Mouse (Mus musculus) layer of hippocampus, postnatal 14 days (tissue): Measurements from ENCODE around the gene Spryd3. TPM values are rescaled to one million over a fixed set of nuclear protein-coding genes. Genes with fewer than 3 reads are reported as not detected.
"Not testable (repeated sequence)": the region's sequence is repeated elsewhere in the genome, so short reads cannot be mapped to it uniquely, and the experiment has no call there.

Experiments used
- DNase-seq, 2 experiments: peaks; one replicate each; pipeline ENCODE4 v3.0.0; 2021 to 2022; ENCODE audit warnings: low spot score in 2 of 2, mixed read lengths in 1 of 2
- total RNA-seq, 2 experiments: library from RNA; stranded (reverse); gene quantifications; 2 replicates each; pipeline ENCODE4 v1.2.3; 2021

The Spryd3 gene
- total RNA-seq, 2 experiments from 2014 or later: 163 to 164 TPM

GRCm38 (mm10) chr15:102100161-102100981, 35.7 kb downstream of the Spryd3 start, which contains the start of gene Tns2:
Tns2 (plus strand) TSS chr15:102100413.
- peak in 1 of 2 experiments; percentile 66 for DNase-seq

DNA sequence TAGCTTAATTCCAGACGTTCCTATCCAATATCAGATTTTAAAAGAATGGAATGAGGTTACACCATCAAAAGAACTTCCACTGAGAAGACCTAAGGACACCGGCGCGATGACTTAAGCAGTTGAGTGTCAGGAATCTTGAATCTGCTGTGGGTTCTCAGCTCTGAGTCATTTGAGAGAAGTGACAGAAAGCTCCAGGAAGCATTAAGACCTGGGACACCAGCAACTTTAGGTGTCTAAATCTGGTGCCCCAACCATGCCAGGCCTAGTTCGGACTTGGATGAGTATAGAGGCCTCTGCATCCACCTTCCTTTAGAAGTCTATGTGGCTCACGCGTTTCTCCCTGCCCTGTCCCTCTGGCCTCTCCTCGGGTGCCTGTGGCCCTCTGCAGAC, 36.3 kb downstream of the Spryd3 start:
- DNase-seq: no peak

GRCm38 (mm10) chr15:102099260-102099659, 36.8 kb downstream of the Spryd3 start:
- no peak for DNase-seq

DNA sequence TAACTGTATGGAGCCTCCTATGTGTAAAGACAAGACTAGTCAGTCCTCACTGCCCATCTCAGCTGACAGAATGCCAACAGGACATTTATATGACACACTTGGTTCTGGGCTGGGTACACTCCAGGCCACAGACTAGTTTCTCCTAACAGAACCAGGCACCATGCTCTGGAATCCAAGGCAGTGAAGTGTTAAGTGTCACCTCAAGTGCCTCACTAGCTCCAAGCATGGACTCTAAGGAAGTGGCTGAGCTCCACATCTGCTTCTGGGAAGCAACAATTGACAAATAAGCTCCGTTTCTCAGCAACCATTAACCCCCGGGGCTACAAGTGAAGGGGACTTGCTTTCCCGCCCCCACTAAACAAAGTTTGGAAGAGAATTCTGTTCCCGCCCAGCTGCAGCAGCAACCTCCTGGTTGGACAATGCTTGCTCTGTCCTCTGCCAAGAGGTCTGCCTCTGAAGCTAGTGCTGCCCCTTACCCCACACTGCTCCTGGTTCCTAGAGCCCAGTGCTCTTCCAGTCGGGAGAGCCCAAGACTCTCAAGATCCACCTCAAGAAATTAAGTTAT, 38.0 kb downstream of the Spryd3 start:
- DNase-seq: no peak

- no peak for DNase-seq
Measured at GRCm38 (mm10) chr15:102097147-102097915, 38.7 kb downstream of the Spryd3 start.

DNA sequence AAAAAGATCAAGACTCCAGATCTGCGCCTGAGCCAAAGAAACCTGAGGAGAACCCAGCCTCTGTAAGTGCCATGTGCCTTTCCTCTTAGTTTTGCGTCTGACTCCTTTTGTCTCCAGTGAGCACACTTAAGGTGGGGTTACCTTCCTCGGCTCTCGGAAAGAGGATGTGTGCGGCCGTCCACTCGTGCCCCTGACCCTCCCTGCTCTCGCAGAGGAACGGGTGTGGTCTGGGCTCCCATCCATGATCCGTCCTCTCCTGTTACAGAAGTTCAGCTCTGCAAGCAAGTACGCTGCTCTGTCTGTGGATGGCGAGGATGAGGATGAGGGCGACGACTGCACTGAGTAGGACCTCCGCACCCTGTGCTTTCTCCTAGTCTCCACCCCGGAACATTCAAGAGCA, 41.0 kb downstream of the Spryd3 start:
- no peak for DNase-seq

- DNase-seq: no peak
Measured at GRCm38 (mm10) chr15:102094157-102094556, 41.9 kb downstream of the Spryd3 start.

- no peak for DNase-seq
Measured at GRCm38 (mm10) chr15:102092222-102092621, 43.8 kb downstream of the Spryd3 start.

DNA sequence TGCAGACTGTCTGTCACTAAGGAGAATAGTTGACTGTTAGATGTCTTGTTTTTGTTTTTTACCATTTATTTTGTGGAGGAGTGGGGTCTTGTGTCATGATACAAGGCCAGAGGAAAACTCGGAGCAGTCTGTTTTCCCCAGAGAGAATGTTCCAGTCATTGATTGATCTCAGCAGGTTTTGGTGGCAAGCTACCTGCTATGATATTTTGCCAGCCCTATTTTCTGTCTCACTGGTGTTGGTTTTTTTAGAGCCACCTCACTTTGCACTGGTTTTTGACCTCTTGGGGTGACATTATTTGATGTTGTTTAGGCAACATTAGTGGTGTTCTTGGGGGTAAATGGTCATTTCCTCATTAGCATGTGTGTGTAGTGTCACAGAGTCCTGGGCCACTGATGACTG, 44.3 kb downstream of the Spryd3 start:
- no peak for DNase-seq

GRCm38 (mm10) chr15:102091063-102091679, 44.9 kb downstream of the Spryd3 start:
- DNase-seq: no peak

- no peak for DNase-seq
Measured at GRCm38 (mm10) chr15:102089914-102090585, 46.0 kb downstream of the Spryd3 start.

GRCm38 (mm10) chr15:102083028-102083427, 53.0 kb downstream of the Spryd3 start:
- DNase-seq: no peak

- DNase-seq: no peak
Measured at GRCm38 (mm10) chr15:102082148-102082547, 53.9 kb downstream of the Spryd3 start.

DNA sequence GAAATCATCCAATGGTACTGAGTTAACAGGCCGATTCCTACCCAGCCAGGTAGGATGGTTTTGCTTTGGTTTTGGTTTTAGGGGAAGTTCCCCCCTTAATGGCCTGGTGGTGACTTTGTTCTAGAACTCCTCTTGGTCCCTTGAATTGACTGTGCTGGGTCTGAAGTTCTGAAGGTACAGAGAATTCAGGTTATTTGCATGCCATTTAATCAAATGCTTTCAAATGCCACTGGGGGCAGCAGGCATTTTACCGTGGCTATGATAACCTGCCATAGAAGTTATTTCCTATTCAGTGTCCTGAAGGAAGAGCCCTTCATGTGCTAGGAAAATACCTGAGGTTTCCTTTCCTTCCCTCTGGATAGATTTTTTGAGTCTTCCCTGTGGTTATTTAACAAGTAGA, 55.6 kb downstream of the Spryd3 start:
- DNase-seq: no peak

- not testable (repeated sequence) for DNase-seq
Measured at GRCm38 (mm10) chr15:102079924-102080323, 56.1 kb downstream of the Spryd3 start.

DNA sequence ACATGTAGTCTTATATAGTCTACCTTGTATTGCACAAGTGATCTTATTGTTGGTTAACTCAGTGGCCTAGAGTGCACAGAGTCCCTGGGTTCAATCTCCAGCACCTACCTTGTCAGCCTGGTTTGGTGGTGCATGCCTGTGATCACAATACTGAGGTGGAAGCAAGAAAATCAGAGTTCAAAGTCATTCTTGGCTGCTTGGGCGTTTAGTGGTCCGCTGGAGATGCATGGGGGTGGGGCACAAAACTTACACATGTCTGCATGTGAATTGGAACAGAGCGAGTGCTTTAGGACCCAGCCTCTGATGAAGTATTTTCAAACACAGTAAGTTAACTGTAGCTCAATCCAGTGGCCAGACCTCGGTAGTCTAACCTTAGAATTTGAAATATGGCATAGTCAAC, 56.8 kb downstream of the Spryd3 start:
- no peak for DNase-seq

DNA sequence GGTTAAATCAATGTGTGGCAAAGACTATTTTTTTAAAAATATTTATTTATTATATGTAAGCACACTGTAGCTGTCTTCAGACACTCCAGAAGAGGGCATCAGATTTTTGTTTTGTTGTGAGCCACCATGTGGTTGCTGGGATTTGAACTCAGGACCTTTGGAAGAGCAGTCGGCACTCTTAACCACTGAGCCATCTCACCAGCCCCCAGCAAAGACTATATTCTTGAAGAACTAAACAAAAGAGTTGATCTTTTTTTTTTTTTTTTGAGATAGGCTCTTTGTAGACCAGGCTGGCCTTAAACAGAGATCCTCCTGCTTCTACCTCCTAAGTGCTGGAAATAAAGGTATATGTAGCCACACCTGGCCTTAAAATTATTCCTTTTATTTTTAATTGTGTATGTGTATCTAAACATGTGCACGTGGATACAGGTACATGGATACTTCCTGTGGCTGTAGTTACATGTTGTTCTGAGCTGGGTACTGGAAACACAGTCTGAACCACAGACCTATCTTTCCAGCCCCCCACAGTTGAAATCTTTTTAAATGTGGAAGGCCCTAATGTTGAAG, 58.8 kb downstream of the Spryd3 start:
- no peak for DNase-seq

GRCm38 (mm10) chr15:102074876-102075585, 61.0 kb downstream of the Spryd3 start:
- DNase-seq: no peak

DNA sequence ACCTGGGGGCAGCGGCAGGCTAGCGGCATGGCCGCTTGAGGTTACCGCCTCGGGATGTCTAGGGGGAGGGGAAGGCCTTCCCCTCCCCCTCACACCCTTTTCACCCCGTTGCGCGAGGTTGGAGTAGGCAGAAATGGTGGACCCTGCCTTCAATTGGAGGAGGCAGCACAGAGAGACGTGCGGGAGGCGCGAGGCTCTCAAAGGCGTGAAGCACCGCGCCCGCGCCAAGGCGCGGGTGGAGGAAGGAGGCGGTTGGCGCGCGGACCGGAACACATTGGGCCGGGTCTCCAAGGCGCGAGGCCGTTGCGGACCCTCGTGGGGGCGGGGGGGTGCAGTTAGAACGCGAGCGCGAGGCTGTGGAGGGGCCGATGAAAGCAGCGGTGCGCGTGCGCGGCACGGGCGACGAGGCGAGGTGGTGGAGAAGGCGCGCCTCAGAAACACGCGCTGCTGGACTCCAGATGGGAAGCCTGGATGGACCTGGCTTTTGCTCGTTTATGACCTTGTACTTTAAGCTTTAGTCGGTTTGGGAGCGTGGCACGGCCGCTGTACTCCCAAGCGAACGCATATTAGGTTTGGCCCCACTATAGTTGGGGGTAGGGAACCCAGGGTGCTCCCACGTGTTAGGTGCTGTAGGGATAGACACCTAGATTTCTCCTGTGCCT, 61.8 kb downstream of the Spryd3 start:
- DNase-seq: peak; percentile 59 to 63
